Mouse (Mus musculus) MEL (cell line): Measurements from ENCODE around the gene Vmp1. TPM values are rescaled to one million over a fixed set of nuclear protein-coding genes. Genes with fewer than 3 reads are reported as not detected.

Experiments
- DNase-seq: peaks from one replicate; pipeline ENCODE4 v3.0.0; 2011; ENCODE audit warnings: low read depth, low spot score
- H3K27ac ChIP-seq: 2 replicates; pipeline ENCODE4 v1.5.1; 2012; ENCODE audit warnings: low read depth, mild to moderate bottlenecking, control low read depth, low read length, moderate library complexity; ENCODE audit not compliant: control insufficient read depth
- H3K27me3 ChIP-seq, 2 experiments: fragments of 150-350 bp in 1 of 2; sonication (generic) in 1 of 2; 2 replicates each; pipeline ENCODE4 v1.6.1; 2012; ENCODE audit warnings: low read length in 2 of 2, mild to moderate bottlenecking in 2 of 2, improper control_type of control experiment in 1 of 2, moderate library complexity in 1 of 2; ENCODE audit not compliant: insufficient read depth in 2 of 2, control insufficient read depth in 1 of 2
- H3K36me3 ChIP-seq, 2 experiments: 2 replicates each; pipeline ENCODE4 v1.6.1; 2012 to 2014; ENCODE audit warnings: low read length in 2 of 2, improper control_type of control experiment in 1 of 2, inconsistent platforms in 1 of 2, mild to moderate bottlenecking in 1 of 2; ENCODE audit not compliant: insufficient read depth in 2 of 2, control insufficient read depth in 1 of 2
- H3K4me1 ChIP-seq, 2 experiments: fragments of 150-350 bp in 1 of 2; sonication (generic) in 1 of 2; 2 replicates each; pipeline ENCODE4 v1.6.1; 2012; ENCODE audit warnings: low read length in 2 of 2, improper control_type of control experiment in 1 of 2, mild to moderate bottlenecking in 1 of 2; ENCODE audit not compliant: insufficient read depth in 2 of 2, control insufficient read depth in 1 of 2
- H3K4me3 ChIP-seq, 2 experiments: fragments of 150-350 bp in 1 of 2; sonication (generic) in 1 of 2; 2 replicates each; pipeline ENCODE4 v1.5.1; 2012; ENCODE audit warnings: low read depth in 2 of 2, low read length in 2 of 2, mild to moderate bottlenecking in 2 of 2, moderate library complexity in 2 of 2, control low read depth in 1 of 2, improper control_type of control experiment in 1 of 2; ENCODE audit not compliant: control insufficient read depth in 1 of 2, insufficient read depth in 1 of 2
- H3K79me2 ChIP-seq: 2 replicates; pipeline ENCODE4 v1.6.1; 2012; ENCODE audit warnings: mild to moderate bottlenecking, low read length, moderate library complexity; ENCODE audit not compliant: control insufficient read depth, poor library complexity, insufficient read depth
- H3K9ac ChIP-seq: 2 replicates; pipeline ENCODE4 v1.6.1; 2012; ENCODE audit warnings: low read depth, mild to moderate bottlenecking, control low read depth, low read length, moderate library complexity; ENCODE audit not compliant: control insufficient read depth, poor library complexity, severe bottlenecking
- H3K9me3 ChIP-seq: fragments of 150-350 bp; sonication (generic); replicated peaks from 2 replicates; pipeline ENCODE4 v1.6.1; 2012; ENCODE audit warnings: mild to moderate bottlenecking, low read length, improper control_type of control experiment, moderate library complexity; ENCODE audit not compliant: insufficient read depth
- BHLHE40 ChIP-seq: IDR thresholded peaks from 2 replicates; pipeline ENCODE4 v1.6.1; 2012; ENCODE audit warnings: low read depth, mild to moderate bottlenecking, inconsistent platforms, low read length, improper control_type of control experiment, borderline replicate concordance
- CTCF ChIP-seq, 3 experiments: IDR thresholded peaks in 2 of 3; conservative IDR thresholded peaks in 1 of 3; 2 replicates each; pipeline ENCODE4 v1.5.1; 2011 to 2012; ENCODE audit warnings: low read length in 3 of 3, low read depth in 2 of 3, mild to moderate bottlenecking in 2 of 3, improper control_type of control experiment in 1 of 3, inconsistent platforms in 1 of 3, mixed read lengths in 1 of 3, moderate library complexity in 1 of 3; ENCODE audit not compliant: control insufficient read depth in 1 of 3, insufficient read depth in 1 of 3, poor library complexity in 1 of 3, severe bottlenecking in 1 of 3
- ELF1 ChIP-seq: IDR thresholded peaks from 2 replicates; pipeline ENCODE4 v1.6.1; 2014; ENCODE audit warnings: low read depth, mild to moderate bottlenecking, inconsistent platforms, low read length, improper control_type of control experiment, moderate library complexity
- EP300 ChIP-seq, 2 experiments: IDR thresholded peaks; 2 replicates each; pipeline ENCODE4 v1.6.1; 2011; ENCODE audit warnings: improper control_type of control experiment in 2 of 2, low read length in 2 of 2, low read depth in 1 of 2, mild to moderate bottlenecking in 1 of 2
- GABPA ChIP-seq: IDR thresholded peaks from 2 replicates; pipeline ENCODE4 v1.6.1; 2012; ENCODE audit warnings: low read depth, mild to moderate bottlenecking, inconsistent platforms, low read length, improper control_type of control experiment, moderate library complexity
- GATA1 ChIP-seq: IDR thresholded peaks from 2 replicates; pipeline ENCODE4 v1.6.1; 2011; ENCODE audit warnings: low read depth, low read length, improper control_type of control experiment
- HCFC1 ChIP-seq: IDR thresholded peaks from 2 replicates; pipeline ENCODE4 v1.6.1; 2012; ENCODE audit warnings: low read depth, mild to moderate bottlenecking, inconsistent platforms, low read length, improper control_type of control experiment, moderate library complexity
- MEF2A ChIP-seq: IDR thresholded peaks from 2 replicates; pipeline ENCODE4 v1.6.1; 2014; ENCODE audit warnings: low read depth, mild to moderate bottlenecking, inconsistent platforms, low read length, improper control_type of control experiment; ENCODE audit not compliant: poor library complexity, insufficient replicate concordance, severe bottlenecking; ENCODE audit errors: extremely low read depth
- MXI1 ChIP-seq: IDR thresholded peaks from 2 replicates; pipeline ENCODE4 v1.6.1; 2011; ENCODE audit warnings: mild to moderate bottlenecking, low read depth, low read length, improper control_type of control experiment
- MYB ChIP-seq: IDR thresholded peaks from 2 replicates; pipeline ENCODE4 v1.6.1; 2011; ENCODE audit warnings: mild to moderate bottlenecking, low read depth, low read length, improper control_type of control experiment
- MYC ChIP-seq: IDR thresholded peaks from 2 replicates; pipeline ENCODE4 v1.6.1; 2011; ENCODE audit warnings: low read depth, mild to moderate bottlenecking, low read length, improper control_type of control experiment, moderate library complexity
- POLR2AphosphoS5 ChIP-seq: IDR thresholded peaks from 2 replicates; pipeline ENCODE4 v1.6.1; 2012; ENCODE audit warnings: low read depth, borderline replicate concordance, mild to moderate bottlenecking, inconsistent platforms, low read length, moderate library complexity, mixed read lengths
- SIN3A ChIP-seq: IDR thresholded peaks from 2 replicates; pipeline ENCODE4 v1.6.1; 2012; ENCODE audit warnings: low read length, improper control_type of control experiment, inconsistent platforms
- SMC3 ChIP-seq: IDR thresholded peaks from 2 replicates; pipeline ENCODE4 v1.6.1; 2011; ENCODE audit warnings: low read depth, low read length, improper control_type of control experiment
- TBP ChIP-seq: IDR thresholded peaks from 2 replicates; pipeline ENCODE4 v1.8.0; 2011; ENCODE audit warnings: low read depth, low read length, improper control_type of control experiment
- TCF12 ChIP-seq: IDR thresholded peaks from 2 replicates; pipeline ENCODE4 v1.6.1; 2014; ENCODE audit warnings: low read depth, mild to moderate bottlenecking, inconsistent platforms, low read length, improper control_type of control experiment, moderate library complexity
- UBTF ChIP-seq: IDR thresholded peaks from 2 replicates; pipeline ENCODE4 v1.6.1; 2012; ENCODE audit warnings: low read depth, mild to moderate bottlenecking, inconsistent platforms, low read length, improper control_type of control experiment, moderate library complexity, borderline replicate concordance; ENCODE audit not compliant: insufficient read depth
- USF1 ChIP-seq: IDR thresholded peaks from 2 replicates; pipeline ENCODE4 v1.6.1; 2014; ENCODE audit warnings: low read depth, mild to moderate bottlenecking, inconsistent platforms, low read length, improper control_type of control experiment, moderate library complexity
- USF2 ChIP-seq, 2 experiments: IDR thresholded peaks; 2 replicates each; pipeline ENCODE4 v1.6.1; 2011 to 2012; ENCODE audit warnings: improper control_type of control experiment in 2 of 2, low read length in 2 of 2, borderline replicate concordance in 1 of 2, inconsistent platforms in 1 of 2, low read depth in 1 of 2, mild to moderate bottlenecking in 1 of 2; ENCODE audit not compliant: insufficient read depth in 1 of 2
- ZKSCAN1 ChIP-seq: IDR thresholded peaks from 2 replicates; pipeline ENCODE4 v1.6.1; 2012; ENCODE audit warnings: low read depth, mild to moderate bottlenecking, inconsistent platforms, low read length, improper control_type of control experiment, moderate library complexity
- polyA plus RNA-seq, 2 experiments: library from polyadenylated mRNA; stranded (reverse) in 1 of 2; unstranded in 1 of 2; fragments of >175 nt in 1 of 2; fragments of >200 nt in 1 of 2; gene quantifications; 2 replicates each; pipeline versions ENCODE4 v1.2.1 to v1.2.4; 2012; ENCODE audit warnings: low replicate concordance in 2 of 2, low read depth in 1 of 2; ENCODE audit not compliant: insufficient read length in 2 of 2, insufficient read depth in 1 of 2, missing spikeins in 1 of 2
- total RNA-seq: library from RNA; depleted of rRNA; stranded (reverse); fragments of 300-350 nt; gene quantifications from 2 replicates; pipeline ENCODE4 v1.2.3, GENCODE M21; 2012

Vmp1 gene
- total and polyA plus RNA-seq, 3 experiments = 61.8 to 94.9 TPM; not detected in 1

- TF ChIP-seq CTCF (IDR thresholded peaks at IDR 0.05 in 2 of 3, conservative IDR thresholded peaks at IDR 0.05 in 1 of 3; ENCODE audit: control insufficient read depth in 1 of 3, insufficient read depth in 1 of 3, low read depth in 2 of 3, low read length in 3 of 3, poor library complexity in 1 of 3, severe bottlenecking in 1 of 3) = peak; percentile 42 to 97 (median 80)
- no peak for TF ChIP-seq ZKSCAN1
Observed at GRCm38 (mm10) chr11:86653446-86653845, 30.2 kb downstream of the Vmp1 start (continued).

DNA sequence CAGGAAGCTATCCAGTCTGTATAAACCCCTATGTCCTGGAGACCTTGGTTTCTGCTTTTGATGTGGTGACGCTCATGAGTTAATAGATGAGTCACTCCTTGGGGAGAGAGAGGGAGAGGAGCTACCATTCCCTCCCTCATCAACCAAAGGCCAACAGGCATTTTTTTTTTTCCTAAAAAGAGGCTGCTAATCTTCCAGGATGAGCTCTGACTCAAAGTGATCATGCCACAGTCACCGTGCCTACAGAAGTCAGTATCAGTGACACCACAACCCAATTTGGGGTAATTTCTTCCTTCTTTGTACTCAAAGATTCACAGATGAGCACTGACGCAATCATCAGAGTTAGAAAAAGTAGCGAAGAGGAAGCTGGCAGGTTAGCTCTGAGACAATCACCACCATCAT, 31.1 kb downstream of the Vmp1 start:
- no peak for DNase-seq
- TF ChIP-seq BHLHE40 (no peak), ELF1 (no peak), SMC3 (no peak), MEF2A (no peak), GATA1 (no peak), UBTF (no peak), TBP (no peak), MYC (no peak), MYB (no peak), CTCF (IDR thresholded peaks at IDR 0.05 in 2 of 3, conservative IDR thresholded peaks at IDR 0.05 in 1 of 3; ENCODE audit: control insufficient read depth in 1 of 3, insufficient read depth in 1 of 3, low read depth in 2 of 3, low read length in 3 of 3, poor library complexity in 1 of 3, severe bottlenecking in 1 of 3) (no peak)
- Histone ChIP-seq H3K4me1 (peaks cover 10 to 15% of the 10 kb centered on the region in 2 experiments), H3K9me3 (no peaks in the 10 kb centered on the region), H3K27me3 (no peaks in the 10 kb centered on the region), H3K36me3 (peaks cover 4 to 17% of the 10 kb centered on the region in 2 experiments), H3K4me3 (no peak overlapping the region), H3K9ac (no peak overlapping the region), H3K27ac (no peak overlapping the region), H3K79me2 (no peaks in the 10 kb centered on the region; the same call in 1 of the 2 replicates)

GRCm38 (mm10) chr11:86650676-86651075, 33.0 kb downstream of the Vmp1 start:
- Histone ChIP-seq H3K4me1 (peaks cover 0 to 2% of the 10 kb centered on the region in 2 experiments; a peak in 1 of 4 replicates), H3K9me3 (no peaks in the 10 kb centered on the region), H3K4me3 (no peak overlapping the region), H3K79me2 (peaks cover 2% of the 10 kb centered on the region; the same call in 1 of the 2 replicates), H3K27me3 (no peaks in the 10 kb centered on the region), H3K36me3 (peaks cover 2 to 4% of the 10 kb centered on the region in 2 experiments; a peak in 3 of 4 replicates), H3K9ac (no peak overlapping the region), H3K27ac (no peak overlapping the region)
- DNase-seq = no peak
- no peak for TF ChIP-seq GABPA
- TF ChIP-seq HCFC1 = no peak
- TF ChIP-seq UBTF = no peak
- no peak for TF ChIP-seq TCF12
- no peak for TF ChIP-seq GATA1
- no peak for TF ChIP-seq POLR2AphosphoS5
- no peak for TF ChIP-seq USF1
- TF ChIP-seq SIN3A = no peak
- TF ChIP-seq USF2 (IDR thresholded peaks at IDR 0.05; ENCODE audit: borderline replicate concordance in 1 of 2, insufficient read depth in 1 of 2, low read depth in 1 of 2, low read length in 2 of 2) = no peak
- TF ChIP-seq SMC3 = no peak
- TF ChIP-seq MYB = no peak
- TF ChIP-seq EP300 (IDR thresholded peaks at IDR 0.05; ENCODE audit: low read depth in 1 of 2, low read length in 2 of 2) = no peak
- TF ChIP-seq MXI1 = no peak
